Mouse (Mus musculus) ES-Bruce4 (cell line): Measurements from ENCODE around the gene Ccnk.

Experiments
- CTCF ChIP-seq: IDR thresholded peaks from one replicate; pipeline ENCODE4 v1.8.1; 2011; ENCODE audit warnings: low read depth, low read length
- EP300 ChIP-seq: IDR thresholded peaks from 2 replicates; pipeline ENCODE4 v1.6.1; 2011; ENCODE audit warnings: low read depth, low read length; ENCODE audit not compliant: insufficient read depth
- POLR2A ChIP-seq: IDR thresholded peaks from one replicate; pipeline ENCODE4 v1.8.1; 2011; ENCODE audit warnings: low read length; ENCODE audit not compliant: insufficient read depth

DNA sequence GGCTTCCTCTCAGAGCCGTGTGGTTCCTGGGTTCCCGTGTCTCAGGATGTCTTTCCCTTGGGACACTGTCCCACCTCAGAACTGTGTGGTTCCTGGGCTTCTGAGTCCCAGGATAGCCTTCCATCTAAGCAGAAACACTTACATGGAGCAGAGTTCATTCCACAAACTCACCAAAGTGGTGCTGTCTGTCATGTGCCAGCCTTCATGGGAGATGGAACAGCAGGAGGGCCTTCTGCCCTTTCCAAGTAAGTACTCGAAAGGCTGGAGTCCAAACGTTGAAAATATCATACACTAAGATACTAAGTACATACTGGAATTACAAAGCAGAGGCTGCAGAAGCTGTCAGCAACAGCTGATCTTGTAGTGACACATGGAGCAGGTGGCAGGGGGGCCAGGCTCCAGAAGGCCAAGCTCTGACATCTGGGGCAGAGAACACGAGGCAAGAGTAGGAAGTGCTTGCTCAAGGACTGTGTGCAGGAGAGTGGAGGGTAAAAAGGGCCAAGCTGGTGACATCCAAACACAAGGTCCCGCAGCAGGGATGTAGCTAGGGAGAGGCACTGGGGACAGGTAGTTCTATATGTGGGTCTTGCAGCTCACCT is 43.7 kb upstream of the Ccnk start:
- no peak for TF ChIP-seq CTCF
- no peak for TF ChIP-seq POLR2A
- no peak for TF ChIP-seq EP300
